Mouse (Mus musculus) CH12.LX (cell line): ENCODE results near the gene Creb3l2. TPM values are rescaled to one million over a fixed set of nuclear protein-coding genes. Genes with fewer than 3 reads are reported as not detected.

Source experiments
- DNase-seq: peaks from one replicate; pipeline ENCODE4 v3.0.0-alpha.2; 2013; ENCODE audit errors: extremely low read depth
- H3K27ac ChIP-seq: 2 replicates; pipeline ENCODE4 v1.5.1; 2012; ENCODE audit warnings: low read depth, mild to moderate bottlenecking, control low read depth, moderate library complexity; ENCODE audit not compliant: insufficient read depth
- H3K27me3 ChIP-seq: replicated peaks from 2 replicates; pipeline ENCODE3; 2012; ENCODE audit warnings: inconsistent platforms
- H3K36me3 ChIP-seq, 2 experiments: replicated peaks in 1 of 2; 2 replicates each; pipeline versions ENCODE3 to v1.6.1; 2012; ENCODE audit warnings: inconsistent platforms in 1 of 2, low read length in 1 of 2, mild to moderate bottlenecking in 1 of 2, mixed read lengths in 1 of 2, moderate library complexity in 1 of 2; ENCODE audit not compliant: control insufficient read depth in 1 of 2, insufficient read depth in 1 of 2
- H3K4me1 ChIP-seq, 2 experiments: 2 replicates each; pipeline ENCODE4 v1.6.1; 2012; ENCODE audit warnings: inconsistent platforms in 1 of 2, moderate library complexity in 1 of 2; ENCODE audit not compliant: insufficient read depth in 2 of 2, control insufficient read depth in 1 of 2
- H3K4me2 ChIP-seq: 2 replicates; pipeline ENCODE4 v1.6.1; 2012; ENCODE audit warnings: low read depth, mild to moderate bottlenecking, control low read depth; ENCODE audit not compliant: poor library complexity, insufficient read depth, severe bottlenecking
- H3K4me3 ChIP-seq, 3 experiments: fragments of 150-350 bp in 1 of 3; sonication (generic) in 1 of 3; replicated peaks in 1 of 3; 2 replicates each; pipeline versions ENCODE3 to v1.5.1; 2011 to 2012; ENCODE audit warnings: low read depth in 2 of 3, low read length in 2 of 3, mild to moderate bottlenecking in 2 of 3, moderate library complexity in 2 of 3, control low read depth in 1 of 3, improper control_type of control experiment in 1 of 3, inconsistent platforms in 1 of 3, mixed read lengths in 1 of 3; ENCODE audit not compliant: poor library complexity in 1 of 3
- H3K79me2 ChIP-seq: replicated peaks from 2 replicates; pipeline ENCODE4 v1.6.1; 2012; ENCODE audit warnings: mild to moderate bottlenecking, moderate library complexity; ENCODE audit not compliant: control insufficient read depth, poor library complexity, insufficient read depth, severe bottlenecking; ENCODE audit errors: extremely low read depth
- H3K9ac ChIP-seq: 2 replicates; pipeline ENCODE4 v1.6.1; 2012; ENCODE audit warnings: low read depth, mild to moderate bottlenecking, control low read depth, moderate library complexity; ENCODE audit not compliant: insufficient read depth
- H3K9me3 ChIP-seq: replicated peaks from 2 replicates; pipeline ENCODE3; 2012; ENCODE audit warnings: low read length, inconsistent platforms, mixed read lengths
- BHLHE40 ChIP-seq: IDR thresholded peaks from 2 replicates; pipeline ENCODE4 v1.6.1; 2011; ENCODE audit warnings: mild to moderate bottlenecking, low read depth, low read length, improper control_type of control experiment
- CHD1 ChIP-seq: IDR thresholded peaks from 2 replicates; pipeline ENCODE4 v1.6.1; 2012; ENCODE audit warnings: low read depth, low read length, improper control_type of control experiment, inconsistent platforms
- E2F4 ChIP-seq: IDR thresholded peaks from 2 replicates; pipeline ENCODE4 v1.6.1; 2011; ENCODE audit warnings: low read depth, low read length, improper control_type of control experiment; ENCODE audit not compliant: insufficient replicate concordance
- ETS1 ChIP-seq: conservative IDR thresholded peaks from 2 replicates; pipeline ENCODE4 v1.6.1; 2012; ENCODE audit warnings: low read depth, mild to moderate bottlenecking, inconsistent platforms, low read length, improper control_type of control experiment, moderate library complexity
- GABPA ChIP-seq: IDR thresholded peaks from 2 replicates; pipeline ENCODE4 v1.6.1; 2012; ENCODE audit warnings: low read depth, low read length, improper control_type of control experiment, inconsistent platforms; ENCODE audit not compliant: insufficient replicate concordance
- HCFC1 ChIP-seq: IDR thresholded peaks from 2 replicates; pipeline ENCODE4 v1.6.1; 2012; ENCODE audit warnings: low read depth, mild to moderate bottlenecking, inconsistent platforms, low read length, improper control_type of control experiment
- IRF4 ChIP-seq: IDR thresholded peaks from 2 replicates; pipeline ENCODE4 v1.6.1; 2014; ENCODE audit warnings: low read depth, mild to moderate bottlenecking, inconsistent platforms, low read length, improper control_type of control experiment
- JUND ChIP-seq: conservative IDR thresholded peaks from 2 replicates; pipeline ENCODE4 v1.6.1; 2011; ENCODE audit warnings: low read depth, low read length, improper control_type of control experiment
- KAT2A ChIP-seq: IDR thresholded peaks from 2 replicates; pipeline ENCODE4 v1.6.1; 2012; ENCODE audit warnings: low read length, improper control_type of control experiment, inconsistent platforms; ENCODE audit not compliant: insufficient replicate concordance
- MAFK ChIP-seq: IDR thresholded peaks from 2 replicates; pipeline ENCODE4 v1.6.1; 2011; ENCODE audit warnings: low read length, improper control_type of control experiment; ENCODE audit not compliant: insufficient replicate concordance
- MAX ChIP-seq: IDR thresholded peaks from 2 replicates; pipeline ENCODE4 v1.6.1; 2011; ENCODE audit warnings: low read length, improper control_type of control experiment
- MAZ ChIP-seq: IDR thresholded peaks from 2 replicates; pipeline ENCODE4 v1.6.1; 2012; ENCODE audit warnings: low read depth, mild to moderate bottlenecking, inconsistent platforms, low read length, improper control_type of control experiment, moderate library complexity
- MYC ChIP-seq: IDR thresholded peaks from 2 replicates; pipeline ENCODE4 v1.6.1; 2011; ENCODE audit warnings: low read depth, mild to moderate bottlenecking, improper control_type of control experiment, low read length
- NELFE ChIP-seq: IDR thresholded peaks from 2 replicates; pipeline ENCODE4 v1.6.1; 2011; ENCODE audit warnings: low read depth, low read length, improper control_type of control experiment
- NRF1 ChIP-seq: IDR thresholded peaks from 2 replicates; pipeline ENCODE4 v1.6.1; 2014; ENCODE audit warnings: low read depth, mild to moderate bottlenecking, inconsistent platforms, low read length, improper control_type of control experiment, moderate library complexity
- PAX5 ChIP-seq: IDR thresholded peaks from 2 replicates; pipeline ENCODE4 v1.6.1; 2012; ENCODE audit warnings: low read length, inconsistent platforms, mixed read lengths
- POLR2A ChIP-seq: IDR thresholded peaks from 2 replicates; pipeline ENCODE4 v1.6.1; 2011; ENCODE audit warnings: low read depth, mild to moderate bottlenecking, improper control_type of control experiment, low read length
- POLR2AphosphoS2 ChIP-seq: IDR thresholded peaks from 2 replicates; pipeline ENCODE4 v1.6.1; 2011; ENCODE audit warnings: low read depth, low read length, improper control_type of control experiment
- RAD21 ChIP-seq: IDR thresholded peaks from 2 replicates; pipeline ENCODE4 v1.6.1; 2011; ENCODE audit warnings: low read depth, mild to moderate bottlenecking, low read length, improper control_type of control experiment, moderate library complexity
- SIN3A ChIP-seq: IDR thresholded peaks from 2 replicates; pipeline ENCODE4 v1.6.1; 2012; ENCODE audit warnings: low read length, improper control_type of control experiment, inconsistent platforms
- TCF12 ChIP-seq: IDR thresholded peaks from 2 replicates; pipeline ENCODE4 v1.6.1; 2014; ENCODE audit warnings: low read depth, mild to moderate bottlenecking, inconsistent platforms, low read length, improper control_type of control experiment
- USF1 ChIP-seq: IDR thresholded peaks from 2 replicates; pipeline ENCODE4 v1.6.1; 2014; ENCODE audit warnings: low read depth, mild to moderate bottlenecking, inconsistent platforms, low read length, improper control_type of control experiment
- USF2 ChIP-seq: conservative IDR thresholded peaks from 2 replicates; pipeline ENCODE4 v1.6.1; 2011; ENCODE audit warnings: low read depth, low read length, improper control_type of control experiment
- dilution Hi-C: fragments of 300-500 bp; cut with MboI; formaldehyde crosslinking; loops from 2 replicates; pipeline ENCODE4 v1.14.3; 2020; ENCODE audit warnings: low sequenced_read_pairs; ENCODE audit not compliant: extremely low pct_unique_long_range_greater_than_20kb, extremely low pct_ligation_motif_present
- in situ Hi-C: fragments of 300-500 bp; cut with MboI; formaldehyde crosslinking; loops from 3 replicates; pipeline ENCODE4 v1.14.3; 2019; ENCODE audit warnings: low sequenced_read_pairs, low pct_ligation_motif_present, low pct_unique_long_range_greater_than_20kb, mixed read lengths
- polyA plus RNA-seq: library from polyadenylated mRNA; unstranded; fragments of >175 nt; gene quantifications from 2 replicates; pipeline ENCODE4 v1.2.1, GENCODE M21; 2012; ENCODE audit warnings: low read depth; ENCODE audit not compliant: insufficient read length
- total RNA-seq, 2 experiments: library from RNA; depleted of rRNA; stranded (reverse); fragments of 300-350 nt in 1 of 2; fragments of >200 nt in 1 of 2; gene quantifications; 2 replicates each; pipeline ENCODE4 v1.2.3; 2012 to 2014

The Creb3l2 gene
- total and polyA plus RNA-seq, 3 experiments: 1.5 to 8.5 (median 7.0) TPM

DNA sequence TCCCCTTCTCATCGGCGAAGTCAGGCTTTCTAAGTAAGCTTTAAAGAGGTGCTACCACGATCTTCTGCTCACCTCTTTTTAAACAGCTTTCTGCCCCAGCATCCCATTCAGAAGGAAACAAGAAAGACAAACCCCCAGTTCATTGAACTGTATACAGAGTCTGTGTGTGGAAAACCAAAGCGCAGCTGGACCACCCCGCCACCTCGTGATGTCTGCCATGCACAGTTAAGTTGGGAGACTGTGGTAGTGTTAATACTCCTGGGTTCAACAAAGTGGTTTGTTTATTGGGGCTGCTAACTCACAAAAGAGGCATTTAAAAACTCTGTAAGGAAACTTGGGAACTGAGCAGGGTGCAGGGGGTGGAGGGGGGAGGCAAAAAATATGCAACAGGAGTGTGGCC is 49.7 kb downstream of the Creb3l2 start:
- no peak for TF ChIP-seq MAZ
- no peak for TF ChIP-seq MAX
- no peak for TF ChIP-seq PAX5
- no peak for TF ChIP-seq NELFE
- TF ChIP-seq POLR2AphosphoS2: no peak
- TF ChIP-seq ETS1: no peak
- no peak for TF ChIP-seq SIN3A
- no peak for TF ChIP-seq GABPA
- no peak for TF ChIP-seq KAT2A
- TF ChIP-seq NRF1: no peak
- TF ChIP-seq HCFC1: no peak
- no peak for TF ChIP-seq MYC
- no peak for TF ChIP-seq POLR2A
- TF ChIP-seq CHD1: no peak
- Histone ChIP-seq H3K4me1 (peaks cover 14 to 20% of the 10 kb centered on the region in 2 experiments; a peak in 3 of 4 replicates), H3K36me3 (peaks cover 0 to 21% of the 10 kb centered on the region in 2 experiments), H3K4me2 (no peak overlapping the region), H3K9me3 (no peaks in the 10 kb centered on the region), H3K79me2 (peaks cover 19% of the 10 kb centered on the region), H3K4me3 (no peak overlapping the region), H3K27ac (no peak overlapping the region), H3K9ac (no peak overlapping the region), H3K27me3 (no peaks in the 10 kb centered on the region)
- dilution Hi-C loops: no loop called here
- in situ Hi-C loops: no loop called here
- DNase-seq: no peak

DNA sequence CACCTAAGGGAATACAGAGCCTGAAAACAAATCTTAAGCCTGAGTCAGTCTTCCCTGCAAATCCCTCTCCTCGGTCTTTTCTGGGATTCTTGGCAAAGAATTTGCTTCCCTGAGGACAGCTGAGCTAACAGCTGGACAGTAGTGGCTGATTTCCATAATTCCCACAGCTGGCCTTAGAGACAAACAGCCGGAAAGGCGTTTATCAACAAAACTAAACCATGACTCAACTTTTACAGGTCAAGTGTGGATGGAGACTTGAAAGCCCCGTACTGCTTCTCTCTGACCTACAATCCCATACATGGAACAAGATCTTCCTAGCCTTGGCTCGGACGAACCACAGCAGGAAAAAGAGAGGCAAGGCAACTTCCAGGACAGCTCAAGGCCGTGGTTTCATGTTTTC is 50.6 kb downstream of the Creb3l2 start:
- Histone ChIP-seq H3K4me1 (peaks cover 14 to 19% of the 10 kb centered on the region in 2 experiments; a peak in 3 of 4 replicates), H3K27me3 (no peaks in the 10 kb centered on the region), H3K9ac (no peak overlapping the region), H3K79me2 (peaks cover 19% of the 10 kb centered on the region), H3K9me3 (no peaks in the 10 kb centered on the region), H3K4me2 (no peak overlapping the region), H3K4me3 (no peak overlapping the region), H3K36me3 (peaks cover 0 to 20% of the 10 kb centered on the region in 2 experiments), H3K27ac (no peak overlapping the region)
- DNase-seq: no peak
- in situ Hi-C loops: no loop called here
- TF ChIP-seq IRF4 (no peak), BHLHE40 (no peak), MAFK (no peak), SIN3A (no peak), USF1 (no peak), JUND (no peak), GABPA (no peak), RAD21 (no peak), TCF12 (no peak), E2F4 (no peak), USF2 (no peak), MAZ (no peak)
- dilution Hi-C loops: no loop called here
